Mouse (Mus musculus) forebrain, embryonic 10.5 days (tissue): ENCODE data around the gene Zfp62. TPM values are rescaled to one million over a fixed set of nuclear protein-coding genes. Genes with fewer than 3 reads are reported as not detected.

Experiments used
- DNase-seq: peaks from one replicate; pipeline ENCODE4 v3.0.0-alpha.2; 2017; ENCODE audit warnings: low spot score; ENCODE audit errors: extremely low spot score
- H3K27ac ChIP-seq: fragments of 300-500 bp; sonication (generic); 2 replicates; pipeline ENCODE4 v1.5.1; 2016; ENCODE audit warnings: mild to moderate bottlenecking
- H3K27me3 ChIP-seq: fragments of 300-500 bp; sonication (generic); 2 replicates; pipeline ENCODE4 v1.6.1; 2016; ENCODE audit warnings: mild to moderate bottlenecking; ENCODE audit not compliant: poor library complexity, severe bottlenecking
- H3K36me3 ChIP-seq: fragments of 300-500 bp; sonication (generic); replicated peaks from 2 replicates; pipeline ENCODE4 v1.6.1; 2016; ENCODE audit warnings: mild to moderate bottlenecking, moderate library complexity
- H3K4me1 ChIP-seq: fragments of 300-500 bp; sonication (generic); 2 replicates; pipeline ENCODE4 v1.6.1; 2016
- H3K4me3 ChIP-seq: fragments of 300-500 bp; sonication (generic); 2 replicates; pipeline ENCODE4 v1.5.1; 2016; ENCODE audit warnings: mild to moderate bottlenecking, moderate library complexity
- H3K9me3 ChIP-seq: fragments of 300-500 bp; sonication (generic); 2 replicates; pipeline ENCODE4 v1.6.1; 2016; ENCODE audit warnings: mild to moderate bottlenecking, moderate library complexity
- WGBS: fragments of 180-500 bp; shearing (Covaris S2); methylation state at CpG from one replicate; pipeline ENCODE4 v1.1.7; 2016; 5-methylcytosine and 5-hydroxymethylcytosine counted together
- polyA plus RNA-seq: library from polyadenylated mRNA; unstranded; fragments of >200 nt; fragmentation: Nextera tagmentation; extraction: Ambion mirVana; gene quantifications from 2 replicates; pipeline ENCODE4 v1.2.1, GENCODE M21; 2016

Gene Zfp62
- polyA plus RNA-seq, 1 experiment from 2014 or later = 42.3 TPM

- Histone ChIP-seq H3K4me3 (no peak overlapping the region), H3K4me1 (no peaks in the 10 kb centered on the region), H3K36me3 (no peaks in the 10 kb centered on the region), H3K27ac (no peak overlapping the region), H3K9me3 (no peaks in the 10 kb centered on the region), H3K27me3 (no peaks in the 10 kb centered on the region)
- no peak for DNase-seq
- WGBS = 68% methylated on average over 1 of the region's 1 CpGs
Measured at GRCm38 (mm10) chr11:49224455-49224854, 21.4 kb downstream of the Zfp62 start.

- no peaks in the 10 kb centered on the region for H3K4me1 ChIP-seq
- DNase-seq = no peak
- no peak overlapping the region for H3K27ac ChIP-seq
- H3K9me3 ChIP-seq = no peaks in the 10 kb centered on the region
- no peaks in the 10 kb centered on the region for H3K27me3 ChIP-seq
- WGBS = 79% methylated on average over 3 of the region's 3 CpGs
- H3K36me3 ChIP-seq = no peaks in the 10 kb centered on the region
- no peak overlapping the region for H3K4me3 ChIP-seq
Measured at GRCm38 (mm10) chr11:49232781-49233180, 29.7 kb downstream of the Zfp62 start.

GRCm38 (mm10) chr11:49235459-49236207, 32.5 kb downstream of the Zfp62 start:
- Histone ChIP-seq H3K36me3 (no peaks in the 10 kb centered on the region), H3K27ac (no peak overlapping the region)

GRCm38 (mm10) chr11:49236891-49237290, 33.8 kb downstream of the Zfp62 start:
- 86% methylated on average over 1 of the region's 1 CpGs for WGBS
- DNase-seq = no peak

More at GRCm38 (mm10) chr11:49235459-49236207, 32.5 kb downstream of the Zfp62 start:
- no peak for DNase-seq
- no peaks in the 10 kb centered on the region for H3K9me3 ChIP-seq
- H3K4me1 ChIP-seq = no peaks in the 10 kb centered on the region
- H3K4me3 ChIP-seq = no peak overlapping the region
- H3K27me3 ChIP-seq = no peaks in the 10 kb centered on the region
- WGBS = 78% methylated on average over 3 of the region's 3 CpGs

GRCm38 (mm10) chr11:49237532-49237931, 34.4 kb downstream of the Zfp62 start:
- H3K4me3 ChIP-seq = no peak overlapping the region
- H3K4me1 ChIP-seq = peaks cover 1% of the 10 kb centered on the region; the same call in 1 of the 2 replicates
- WGBS = 87% methylated on average over 2 of the region's 2 CpGs
- no peak overlapping the region for H3K27ac ChIP-seq
- no peaks in the 10 kb centered on the region for H3K36me3 ChIP-seq
- DNase-seq = no peak
- H3K9me3 ChIP-seq = no peaks in the 10 kb centered on the region
- no peaks in the 10 kb centered on the region for H3K27me3 ChIP-seq

More at GRCm38 (mm10) chr11:49236891-49237290, 33.8 kb downstream of the Zfp62 start:
- H3K27ac ChIP-seq = no peak overlapping the region
- H3K27me3 ChIP-seq = no peaks in the 10 kb centered on the region
- H3K36me3 ChIP-seq = no peaks in the 10 kb centered on the region
- no peaks in the 10 kb centered on the region for H3K4me1 ChIP-seq
- no peak overlapping the region for H3K4me3 ChIP-seq
- H3K9me3 ChIP-seq = no peaks in the 10 kb centered on the region

- no peak for DNase-seq
- no peak overlapping the region for H3K4me3 ChIP-seq
- 90% methylated on average over 1 of the region's 1 CpGs for WGBS
- H3K27me3 ChIP-seq = no peaks in the 10 kb centered on the region
- no peaks in the 10 kb centered on the region for H3K36me3 ChIP-seq
- peaks cover 22% of the 10 kb centered on the region for H3K4me1 ChIP-seq
- H3K9me3 ChIP-seq = no peaks in the 10 kb centered on the region
- H3K27ac ChIP-seq = no peak overlapping the region
Measured at GRCm38 (mm10) chr11:49240310-49240709, 37.2 kb downstream of the Zfp62 start.

GRCm38 (mm10) chr11:49240874-49241273, 37.8 kb downstream of the Zfp62 start:
- no peak for DNase-seq
- no peak overlapping the region for H3K4me3 ChIP-seq
- no peaks in the 10 kb centered on the region for H3K9me3 ChIP-seq
- H3K36me3 ChIP-seq = no peaks in the 10 kb centered on the region
- no peaks in the 10 kb centered on the region for H3K27me3 ChIP-seq
- H3K4me1 ChIP-seq = peaks cover 27% of the 10 kb centered on the region
- H3K27ac ChIP-seq = no peak overlapping the region
- 89% methylated on average over 4 of the region's 4 CpGs for WGBS

- no peaks in the 10 kb centered on the region for H3K36me3 ChIP-seq
- H3K4me3 ChIP-seq = no peak overlapping the region
- no peaks in the 10 kb centered on the region for H3K9me3 ChIP-seq
- H3K27me3 ChIP-seq = no peaks in the 10 kb centered on the region
- no peak overlapping the region for H3K27ac ChIP-seq
- 65% methylated on average over 1 of the region's 1 CpGs for WGBS
- H3K4me1 ChIP-seq = peaks cover 33% of the 10 kb centered on the region
- no peak for DNase-seq
Measured at GRCm38 (mm10) chr11:49241471-49241870, 38.4 kb downstream of the Zfp62 start.

- no peaks in the 10 kb centered on the region for H3K36me3 ChIP-seq
- WGBS = 23% methylated on average over 11 of the region's 11 CpGs
- H3K27me3 ChIP-seq = no peaks in the 10 kb centered on the region
- peaks cover 45% of the 10 kb centered on the region for H3K4me1 ChIP-seq
- no peaks in the 10 kb centered on the region for H3K9me3 ChIP-seq
- H3K4me3 ChIP-seq = peak overlapping the region; percentile 65
- peak overlapping the region; percentile 92 for H3K27ac ChIP-seq
- no peak for DNase-seq
Measured at GRCm38 (mm10) chr11:49242944-49243626, 40.0 kb downstream of the Zfp62 start.

GRCm38 (mm10) chr11:49243727-49244594, 40.9 kb downstream of the Zfp62 start, which contains the start of gene Mgat1:
Gene Mgat1 (plus strand): TSS chr11:49244191.
- peaks cover 48% of the 10 kb centered on the region for H3K4me1 ChIP-seq
- 1% methylated on average over 59 of the region's 60 CpGs for WGBS

GRCm38 (mm10) chr11:49244595-49244930, 41.5 kb downstream of the Zfp62 start:
- no peaks in the 10 kb centered on the region for H3K9me3 ChIP-seq
- peaks cover 53% of the 10 kb centered on the region for H3K4me1 ChIP-seq
- 1% methylated on average over 4 of the region's 4 CpGs for WGBS
- H3K27me3 ChIP-seq = no peaks in the 10 kb centered on the region
- no peaks in the 10 kb centered on the region for H3K36me3 ChIP-seq
- peak overlapping the region; percentile 92 for H3K27ac ChIP-seq
- H3K4me3 ChIP-seq = peak overlapping the region; percentile 65
- no peak for DNase-seq

More at GRCm38 (mm10) chr11:49243727-49244594, 40.9 kb downstream of the Zfp62 start, which contains the start of gene Mgat1:
- Histone ChIP-seq H3K27ac (peak within 1 kb of the TSS; percentile 92), H3K4me3 (peak within 1 kb of the TSS; percentile 65), H3K36me3 (no peaks in the 10 kb centered on the region), H3K27me3 (no peaks in the 10 kb centered on the region), H3K9me3 (no peaks in the 10 kb centered on the region)
- peak; percentile 97 for DNase-seq

GRCm38 (mm10) chr11:49245176-49245575, 42.1 kb downstream of the Zfp62 start:
- H3K36me3 ChIP-seq = no peaks in the 10 kb centered on the region
- WGBS = 11% methylated on average over 7 of the region's 7 CpGs
- no peak for DNase-seq
- H3K27me3 ChIP-seq = no peaks in the 10 kb centered on the region
- H3K27ac ChIP-seq = 0 out of 2 replicates have a peak overlapping the region, but pooled peaks have one; percentile 92
- H3K9me3 ChIP-seq = no peaks in the 10 kb centered on the region
- peak overlapping the region; percentile 65 for H3K4me3 ChIP-seq
- H3K4me1 ChIP-seq = peaks cover 59% of the 10 kb centered on the region
